Mouse (Mus musculus): ENCODE results near the gene Ehmt1.

DNA sequence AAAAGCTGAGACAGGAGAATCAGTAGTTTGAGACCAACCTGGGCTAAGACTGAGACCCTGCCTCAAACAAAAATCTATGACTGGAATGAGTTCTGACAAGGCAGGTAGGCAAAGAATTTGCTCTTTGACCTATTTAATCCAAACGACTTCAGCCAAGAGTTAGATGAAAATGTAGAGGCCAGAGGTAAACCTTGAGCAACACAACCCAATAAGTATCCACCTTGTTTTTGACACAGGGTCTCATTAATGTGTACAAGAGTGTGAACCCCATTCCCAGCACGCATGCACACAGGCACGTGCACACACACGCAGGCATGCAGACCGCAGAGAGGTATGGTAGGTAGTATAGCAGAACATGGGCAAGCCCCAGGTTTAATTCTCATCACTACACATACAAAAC lies 27.1 kb downstream of the Ehmt1 start:
- no peak for TF ChIP-seq CTCF (IDR thresholded peaks at IDR 0.05; ENCODE audit: low read depth, low read length)
- no peak for TF ChIP-seq POLR2A (IDR thresholded peaks at IDR 0.05; ENCODE audit: extremely low read depth, insufficient read depth, low read length)

All from liver, adult 2 months (tissue).